Mouse (Mus musculus): ENCODE results near the gene Gpr156. TPM values are rescaled to one million over a fixed set of nuclear protein-coding genes. Genes with fewer than 3 reads are reported as not detected.

The Gpr156 gene
- not detected for total RNA-seq (2023)

DNA sequence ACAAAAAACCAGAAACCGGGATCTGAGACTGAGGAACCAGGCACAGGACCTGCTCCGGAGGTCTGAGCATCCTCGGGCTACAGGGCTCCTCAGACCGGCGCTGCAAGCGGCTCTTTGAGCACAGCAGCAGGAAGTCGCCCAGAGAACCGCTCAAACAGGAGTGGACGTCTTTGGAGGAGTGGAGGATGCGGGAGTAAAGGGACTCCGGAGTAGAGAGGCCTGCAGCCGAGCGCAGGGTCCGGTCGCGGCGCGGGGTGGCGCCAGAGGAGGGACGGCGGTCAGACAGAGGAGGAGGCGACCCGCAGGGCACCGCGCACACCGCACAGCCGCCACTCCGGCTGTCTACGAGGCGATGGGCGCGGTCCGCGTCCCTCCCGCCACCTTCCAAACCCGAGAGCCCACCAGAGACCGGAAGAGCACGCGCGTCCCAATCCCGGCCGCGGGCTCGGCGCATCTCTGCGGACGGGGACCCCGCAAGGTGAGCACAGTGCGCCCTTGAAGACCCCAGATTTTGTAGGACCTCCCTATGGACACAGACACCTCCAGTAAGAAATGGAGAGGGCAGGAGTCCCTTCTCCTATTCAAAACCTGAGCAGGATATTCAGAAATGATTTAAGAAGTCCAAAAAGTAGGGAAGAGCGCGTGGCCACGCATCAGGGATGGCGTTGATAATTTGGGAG lies at the start of gene Gpr156:
Gene Gpr156, plus strand, starts transcription at position 359 of the 680 bp plus-strand sequence.

DNA sequence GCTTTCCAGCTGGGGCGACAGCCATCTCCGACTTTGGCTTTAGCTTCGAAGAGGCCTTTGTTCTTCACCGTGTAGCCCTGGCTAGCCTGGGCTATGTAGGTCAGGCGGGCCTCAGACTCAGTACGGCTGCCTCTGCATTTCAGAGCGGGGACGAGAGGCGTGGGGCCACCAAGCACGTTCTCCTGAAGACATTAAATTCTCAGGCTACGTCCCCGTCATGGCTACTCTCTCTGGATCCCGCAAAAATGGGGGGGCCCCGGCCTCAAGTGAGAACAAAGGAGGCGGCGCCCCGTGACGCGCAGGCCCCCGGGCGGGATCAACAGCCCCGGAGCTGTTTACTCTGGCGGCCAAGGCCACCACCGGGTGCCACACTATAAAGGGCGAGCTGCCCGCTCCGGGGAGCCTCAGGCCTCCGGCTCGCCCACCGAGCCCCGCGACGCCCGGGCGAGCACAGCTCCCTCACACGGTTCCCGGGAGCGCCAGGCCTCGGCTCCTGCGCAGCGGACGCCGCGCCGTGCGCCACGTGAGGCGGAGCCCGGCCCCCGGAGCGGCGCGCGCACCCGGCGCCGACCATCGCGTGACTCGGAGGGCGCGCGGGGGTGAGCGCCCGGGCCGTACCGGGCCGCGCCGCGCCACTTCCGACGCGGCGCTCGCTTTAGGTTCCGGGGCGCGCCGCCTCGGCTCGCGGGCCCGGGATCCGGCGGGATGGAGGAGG lies 48.3 kb upstream of the Gpr156 start, which contains the start of gene Lrrc58:
Gene Lrrc58, plus strand, starts transcription at position 599 of the 715 bp plus-strand sequence.

Other genes with a start within 250 kb of the Gpr156 start
- gene Fstl1, start 139.6 kb upstream of the Gpr156 start, total RNA-seq (2023), result under 1 TPM in 1 of 2 experiments, not detected in 1; 0.83 TPM
- gene Gm36028, start 55.4 kb upstream of the Gpr156 start, total RNA-seq (2023), result not detected
- 10 to 100 TPM; 36.9 to 37.0 TPM for gene Lrrc58, start 48.1 kb upstream of the Gpr156 start, total RNA-seq (2023)
- 10 to 100 TPM; 88.7 to 89.8 TPM for gene Gsk3b, start 172.5 kb downstream of the Gpr156 start, total RNA-seq (2023)

All from T-cell, adult 66 days (primary cell).